Mouse (Mus musculus): ENCODE results near the gene Apbb2. TPM values are rescaled to one million over a fixed set of nuclear protein-coding genes. Genes with fewer than 3 reads are reported as not detected.

The Apbb2 gene
- total and polyA plus RNA-seq, 3 experiments = 26.7 to 40.0 (median 39.9) TPM

GRCm38 (mm10) chr5:66613725-66614124, 4.9 kb downstream of the Apbb2 start:
- Histone ChIP-seq H3K4me3 (no peak overlapping the region), H3K9ac (ENCODE audit: low read depth, low read length) (no peak overlapping the region), H3K27me3 (ENCODE audit: control insufficient read depth, insufficient read depth, low read length) (no peaks in the 10 kb centered on the region), H3K4me1 (ENCODE audit: control insufficient read depth, insufficient read depth, low read length) (peaks cover 36% of the 10 kb centered on the region), H3K79me2 (replicated peaks; ENCODE audit: control insufficient read depth, insufficient read depth, low read length) (peaks cover 8% of the 10 kb centered on the region), H3K27ac (peak overlapping the region; percentile 61), H3K36me3 (ENCODE audit: control insufficient read depth, insufficient read depth, low read length) (peaks cover 22% of the 10 kb centered on the region)
- TF ChIP-seq EP300 (IDR thresholded peaks at IDR 0.05; ENCODE audit: insufficient read depth, low read depth, low read length) (no peak), CTCF (IDR thresholded peaks at IDR 0.05) (no peak), POLR2A (IDR thresholded peaks at IDR 0.05; ENCODE audit: insufficient read depth, low read depth, low read length) (no peak)
- DNase-seq = no peak
- intact Hi-C loops (cut with DNase I) = no loop called here
- WGBS = 26% methylated on average over 3 of the region's 3 CpGs

GRCm38 (mm10) chr5:66612964-66613363, 5.6 kb downstream of the Apbb2 start:
- peak overlapping the region; percentile 61 for H3K27ac ChIP-seq
- DNase-seq = peak; percentile 37 to 41
- no peak for TF ChIP-seq EP300 (IDR thresholded peaks at IDR 0.05; ENCODE audit: insufficient read depth, low read depth, low read length)

GRCm38 (mm10) chr5:66611851-66612250, 6.7 kb downstream of the Apbb2 start:
- TF ChIP-seq POLR2A (IDR thresholded peaks at IDR 0.05; ENCODE audit: insufficient read depth, low read depth, low read length) = no peak
- TF ChIP-seq CTCF (IDR thresholded peaks at IDR 0.05) = no peak
- no peak for TF ChIP-seq EP300 (IDR thresholded peaks at IDR 0.05; ENCODE audit: insufficient read depth, low read depth, low read length)
- 39% methylated on average over 4 of the region's 4 CpGs for WGBS
- H3K36me3 ChIP-seq (ENCODE audit: control insufficient read depth, insufficient read depth, low read length) = peaks cover 25% of the 10 kb centered on the region
- no peak overlapping the region for H3K9ac ChIP-seq (ENCODE audit: low read depth, low read length)
- H3K27me3 ChIP-seq (ENCODE audit: control insufficient read depth, insufficient read depth, low read length) = no peaks in the 10 kb centered on the region
- peak overlapping the region; percentile 40 for H3K27ac ChIP-seq
- intact Hi-C loops (cut with DNase I) = no loop called here
- H3K4me1 ChIP-seq (ENCODE audit: control insufficient read depth, insufficient read depth, low read length) = peaks cover 45% of the 10 kb centered on the region
- H3K79me2 ChIP-seq (replicated peaks; ENCODE audit: control insufficient read depth, insufficient read depth, low read length) = peaks cover 7% of the 10 kb centered on the region
- DNase-seq = no peak
- no peak overlapping the region for H3K4me3 ChIP-seq

More at GRCm38 (mm10) chr5:66612964-66613363, 5.6 kb downstream of the Apbb2 start:
- intact Hi-C loops (cut with DNase I) = no loop called here
- Histone ChIP-seq H3K27me3 (ENCODE audit: control insufficient read depth, insufficient read depth, low read length) (no peaks in the 10 kb centered on the region), H3K9ac (ENCODE audit: low read depth, low read length) (no peak overlapping the region), H3K4me3 (no peak overlapping the region), H3K36me3 (ENCODE audit: control insufficient read depth, insufficient read depth, low read length) (peaks cover 22% of the 10 kb centered on the region), H3K4me1 (ENCODE audit: control insufficient read depth, insufficient read depth, low read length) (peaks cover 39% of the 10 kb centered on the region), H3K79me2 (replicated peaks; ENCODE audit: control insufficient read depth, insufficient read depth, low read length) (peaks cover 8% of the 10 kb centered on the region)
- 22% methylated on average over 5 of the region's 5 CpGs for WGBS

GRCm38 (mm10) chr5:66611361-66611760, 7.2 kb downstream of the Apbb2 start:
- H3K4me3 ChIP-seq = no peak overlapping the region
- H3K36me3 ChIP-seq (ENCODE audit: control insufficient read depth, insufficient read depth, low read length) = peaks cover 25% of the 10 kb centered on the region
- no peak overlapping the region for H3K9ac ChIP-seq (ENCODE audit: low read depth, low read length)
- no peak for DNase-seq
- intact Hi-C loops (cut with DNase I) = no loop called here
- peaks cover 7% of the 10 kb centered on the region for H3K79me2 ChIP-seq (replicated peaks; ENCODE audit: control insufficient read depth, insufficient read depth, low read length)
- peak overlapping the region; percentile 40 for H3K27ac ChIP-seq
- TF ChIP-seq EP300 (IDR thresholded peaks at IDR 0.05; ENCODE audit: insufficient read depth, low read depth, low read length) = no peak
- no peak for TF ChIP-seq POLR2A (IDR thresholded peaks at IDR 0.05; ENCODE audit: insufficient read depth, low read depth, low read length)
- no peak for TF ChIP-seq CTCF (IDR thresholded peaks at IDR 0.05)
- H3K27me3 ChIP-seq (ENCODE audit: control insufficient read depth, insufficient read depth, low read length) = no peaks in the 10 kb centered on the region
- 69% methylated on average over 5 of the region's 5 CpGs for WGBS
- peaks cover 45% of the 10 kb centered on the region for H3K4me1 ChIP-seq (ENCODE audit: control insufficient read depth, insufficient read depth, low read length)

GRCm38 (mm10) chr5:66610270-66610669, 8.3 kb downstream of the Apbb2 start:
- Histone ChIP-seq H3K4me3 (no peak overlapping the region), H3K9ac (ENCODE audit: low read depth, low read length) (no peak overlapping the region), H3K4me1 (ENCODE audit: control insufficient read depth, insufficient read depth, low read length) (peaks cover 47% of the 10 kb centered on the region), H3K27me3 (ENCODE audit: control insufficient read depth, insufficient read depth, low read length) (no peaks in the 10 kb centered on the region), H3K27ac (peak overlapping the region; percentile 64), H3K36me3 (ENCODE audit: control insufficient read depth, insufficient read depth, low read length) (peaks cover 27% of the 10 kb centered on the region), H3K79me2 (replicated peaks; ENCODE audit: control insufficient read depth, insufficient read depth, low read length) (peaks cover 7% of the 10 kb centered on the region)
- intact Hi-C loops (cut with DNase I) = no loop called here
- no peak for TF ChIP-seq CTCF (IDR thresholded peaks at IDR 0.05)
- no peak for TF ChIP-seq POLR2A (IDR thresholded peaks at IDR 0.05; ENCODE audit: insufficient read depth, low read depth, low read length)
- no peak for TF ChIP-seq EP300 (IDR thresholded peaks at IDR 0.05; ENCODE audit: insufficient read depth, low read depth, low read length)
- no peak for DNase-seq
- 54% methylated on average over 12 of the region's 12 CpGs for WGBS

GRCm38 (mm10) chr5:66609306-66609705, 9.3 kb downstream of the Apbb2 start:
- TF ChIP-seq POLR2A (IDR thresholded peaks at IDR 0.05; ENCODE audit: insufficient read depth, low read depth, low read length) = no peak
- 0 out of 2 replicates have a peak, but pooled peaks have one; percentile 53 for TF ChIP-seq EP300 (IDR thresholded peaks at IDR 0.05; ENCODE audit: insufficient read depth, low read depth, low read length)
- H3K79me2 ChIP-seq (replicated peaks; ENCODE audit: control insufficient read depth, insufficient read depth, low read length) = peaks cover 7% of the 10 kb centered on the region
- DNase-seq = peak; percentile 45 to 46
- peaks cover 25% of the 10 kb centered on the region for H3K36me3 ChIP-seq (ENCODE audit: control insufficient read depth, insufficient read depth, low read length)
- H3K4me3 ChIP-seq = no peak overlapping the region
- H3K4me1 ChIP-seq (ENCODE audit: control insufficient read depth, insufficient read depth, low read length) = peaks cover 39% of the 10 kb centered on the region
- no peaks in the 10 kb centered on the region for H3K27me3 ChIP-seq (ENCODE audit: control insufficient read depth, insufficient read depth, low read length)
- H3K9ac ChIP-seq (ENCODE audit: low read depth, low read length) = no peak overlapping the region
- intact Hi-C loops (cut with DNase I) = no loop called here
- H3K27ac ChIP-seq = peak overlapping the region; percentile 64
- 19% methylated on average over 7 of the region's 7 CpGs for WGBS
